Mouse (Mus musculus) MEL (cell line): ENCODE measurements around the gene Camta1.

Experiments used
- CTCF ChIP-seq, 3 experiments: IDR thresholded peaks in 2 of 3; conservative IDR thresholded peaks in 1 of 3; 2 replicates each; pipeline ENCODE4 v1.5.1; 2011 to 2012; ENCODE audit warnings: low read length in 3 of 3, low read depth in 2 of 3, mild to moderate bottlenecking in 2 of 3, improper control_type of control experiment in 1 of 3, inconsistent platforms in 1 of 3, mixed read lengths in 1 of 3, moderate library complexity in 1 of 3; ENCODE audit not compliant: control insufficient read depth in 1 of 3, insufficient read depth in 1 of 3, poor library complexity in 1 of 3, severe bottlenecking in 1 of 3
- EP300 ChIP-seq, 2 experiments: IDR thresholded peaks; 2 replicates each; pipeline ENCODE4 v1.6.1; 2011; ENCODE audit warnings: improper control_type of control experiment in 2 of 2, low read length in 2 of 2, low read depth in 1 of 2, mild to moderate bottlenecking in 1 of 2
- GATA1 ChIP-seq: IDR thresholded peaks from 2 replicates; pipeline ENCODE4 v1.6.1; 2011; ENCODE audit warnings: low read depth, low read length, improper control_type of control experiment
- JUND ChIP-seq: IDR thresholded peaks from 2 replicates; pipeline ENCODE4 v1.6.1; 2011; ENCODE audit warnings: low read depth, mild to moderate bottlenecking, improper control_type of control experiment, low read length
- KAT2A ChIP-seq: conservative IDR thresholded peaks from 2 replicates; pipeline ENCODE4 v1.6.1; 2012; ENCODE audit warnings: low read depth, low read length, improper control_type of control experiment, inconsistent platforms
- MYC ChIP-seq: IDR thresholded peaks from 2 replicates; pipeline ENCODE4 v1.6.1; 2011; ENCODE audit warnings: low read depth, mild to moderate bottlenecking, low read length, improper control_type of control experiment, moderate library complexity
- POLR2A ChIP-seq, 2 experiments: IDR thresholded peaks; 2 replicates each; pipeline ENCODE4 v1.6.1; 2011 to 2012; ENCODE audit warnings: low read length in 2 of 2, mild to moderate bottlenecking in 2 of 2, control low read depth in 1 of 2, improper control_type of control experiment in 1 of 2, low read depth in 1 of 2, moderate library complexity in 1 of 2; ENCODE audit not compliant: control insufficient read depth in 1 of 2, insufficient read depth in 1 of 2, poor library complexity in 1 of 2
- RAD21 ChIP-seq: IDR thresholded peaks from 2 replicates; pipeline ENCODE4 v1.6.1; 2011; ENCODE audit warnings: mild to moderate bottlenecking, low read depth, low read length, improper control_type of control experiment
- SIN3A ChIP-seq: IDR thresholded peaks from 2 replicates; pipeline ENCODE4 v1.6.1; 2012; ENCODE audit warnings: low read length, improper control_type of control experiment, inconsistent platforms
- USF1 ChIP-seq: IDR thresholded peaks from 2 replicates; pipeline ENCODE4 v1.6.1; 2014; ENCODE audit warnings: low read depth, mild to moderate bottlenecking, inconsistent platforms, low read length, improper control_type of control experiment, moderate library complexity
- USF2 ChIP-seq, 2 experiments: IDR thresholded peaks; 2 replicates each; pipeline ENCODE4 v1.6.1; 2011 to 2012; ENCODE audit warnings: improper control_type of control experiment in 2 of 2, low read length in 2 of 2, borderline replicate concordance in 1 of 2, inconsistent platforms in 1 of 2, low read depth in 1 of 2, mild to moderate bottlenecking in 1 of 2; ENCODE audit not compliant: insufficient read depth in 1 of 2
- ZC3H11A ChIP-seq: IDR thresholded peaks from 2 replicates; pipeline ENCODE4 v1.6.1; 2012; ENCODE audit warnings: low read depth, mild to moderate bottlenecking, inconsistent platforms, low read length, improper control_type of control experiment
- ZMIZ1 ChIP-seq: IDR thresholded peaks from 2 replicates; pipeline ENCODE4 v1.6.1; 2012; ENCODE audit warnings: low read depth, mild to moderate bottlenecking, inconsistent platforms, low read length, improper control_type of control experiment, moderate library complexity
- ZNF384 ChIP-seq: IDR thresholded peaks from 2 replicates; pipeline ENCODE4 v1.6.1; 2012; ENCODE audit warnings: low read depth, mild to moderate bottlenecking, inconsistent platforms, low read length, improper control_type of control experiment

- no peak for TF ChIP-seq CTCF (IDR thresholded peaks at IDR 0.05 in 2 of 3, conservative IDR thresholded peaks at IDR 0.05 in 1 of 3; ENCODE audit: control insufficient read depth in 1 of 3, insufficient read depth in 1 of 3, low read depth in 2 of 3, low read length in 3 of 3, poor library complexity in 1 of 3, severe bottlenecking in 1 of 3)
- TF ChIP-seq RAD21: no peak
- no peak for TF ChIP-seq USF1
- TF ChIP-seq KAT2A: no peak
- TF ChIP-seq GATA1: no peak
- TF ChIP-seq POLR2A (IDR thresholded peaks at IDR 0.05; ENCODE audit: control insufficient read depth in 1 of 2, insufficient read depth in 1 of 2, low read depth in 1 of 2, low read length in 2 of 2, poor library complexity in 1 of 2): no peak
- TF ChIP-seq ZC3H11A: no peak
- TF ChIP-seq SIN3A: no peak
- no peak for TF ChIP-seq ZMIZ1
- TF ChIP-seq EP300 (IDR thresholded peaks at IDR 0.05; ENCODE audit: low read depth in 1 of 2, low read length in 2 of 2): no peak
- TF ChIP-seq MYC: no peak
- no peak for TF ChIP-seq ZNF384
- TF ChIP-seq USF2 (IDR thresholded peaks at IDR 0.05; ENCODE audit: borderline replicate concordance in 1 of 2, insufficient read depth in 1 of 2, low read depth in 1 of 2, low read length in 2 of 2): no peak
- TF ChIP-seq JUND: no peak
Observed at GRCm38 (mm10) chr4:151129725-151130557, 731.7 kb downstream of the Camta1 start.
